Mouse (Mus musculus): ENCODE data around the gene Ppp3ca. TPM values are rescaled to one million over a fixed set of nuclear protein-coding genes. Genes with fewer than 3 reads are reported as not detected.

The Ppp3ca gene
- polyA plus RNA-seq, 1 experiment from 2014 or later: 42.8 TPM

DNA sequence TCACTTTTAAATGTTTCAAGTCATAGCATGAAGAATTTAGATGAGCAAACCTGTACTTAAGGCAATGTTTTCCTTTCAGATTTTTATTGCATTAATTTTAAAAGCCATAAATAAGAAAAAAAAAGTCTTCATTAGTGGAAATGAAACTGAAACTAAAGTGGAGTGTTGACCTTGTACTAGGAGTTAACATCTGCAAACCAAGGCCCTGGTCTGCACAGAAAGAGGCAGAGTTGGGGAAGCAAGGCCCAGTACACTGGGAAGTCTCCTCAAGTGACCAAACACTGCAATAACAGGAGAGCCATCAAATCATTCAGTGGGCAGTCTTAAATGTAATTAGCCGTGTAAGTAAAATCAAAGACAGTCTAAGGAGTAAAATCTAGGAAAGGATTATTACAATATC lies 38.3 kb downstream of the Ppp3ca start:
- Histone ChIP-seq H3K4me3 (replicated peaks; ENCODE audit: low read length) (no peak overlapping the region), H3K4me1 (ENCODE audit: control insufficient read depth, insufficient read depth, low read length) (peaks cover 15% of the 10 kb centered on the region; the same call in 1 of the 2 replicates), H3K9ac (ENCODE audit: low read length) (no peak overlapping the region), H3K27me3 (ENCODE audit: control insufficient read depth, insufficient read depth, low read length) (no peaks in the 10 kb centered on the region), H3K4me2 (ENCODE audit: low read depth, low read length) (no peak overlapping the region), H3K9me3 (replicated peaks; ENCODE audit: control insufficient read depth, low read length) (no peaks in the 10 kb centered on the region), H3K36me3 (ENCODE audit: control insufficient read depth, insufficient read depth, low read length) (no peaks in the 10 kb centered on the region), H3K27ac (ENCODE audit: low read length) (no peak overlapping the region)
- ATAC-seq (ENCODE audit: insufficient read depth, low FRiP score): no peak
- 41% methylated on average over 1 of the region's 1 CpGs for WGBS

DNA sequence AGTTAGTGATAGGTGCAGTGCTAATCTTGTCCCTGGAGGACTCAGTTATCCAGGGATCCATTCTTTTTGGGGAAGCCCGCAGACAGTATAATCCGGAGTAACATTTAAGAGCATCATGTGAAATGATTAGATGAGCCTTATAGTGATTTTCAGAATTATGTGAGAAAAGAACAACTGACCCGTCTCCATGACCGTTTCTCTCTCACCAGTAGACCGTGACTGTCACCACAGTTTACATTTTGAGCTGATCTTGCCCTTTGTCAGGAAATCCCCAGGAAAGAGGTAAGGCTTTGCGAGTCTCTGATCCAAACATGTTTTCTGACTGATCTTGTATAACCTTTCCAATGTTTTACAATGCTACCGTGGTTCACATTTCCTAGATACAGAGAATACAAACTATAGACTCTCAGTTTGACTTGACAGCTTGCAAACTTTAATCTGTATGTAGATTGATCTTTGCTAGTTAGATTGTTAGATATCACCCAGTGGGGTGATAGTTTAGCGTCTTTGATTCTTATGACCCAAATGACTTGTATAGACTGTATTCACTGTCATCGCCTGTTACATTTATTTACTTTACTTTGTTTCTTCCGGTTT lies 40.5 kb downstream of the Ppp3ca start:
- no peak overlapping the region for H3K4me2 ChIP-seq (ENCODE audit: low read depth, low read length)
- no peak for ATAC-seq (ENCODE audit: insufficient read depth, low FRiP score)
- no peak overlapping the region for H3K4me3 ChIP-seq (replicated peaks; ENCODE audit: low read length)
- H3K9me3 ChIP-seq (replicated peaks; ENCODE audit: control insufficient read depth, low read length): no peaks in the 10 kb centered on the region
- WGBS: 58% methylated on average over 10 of the region's 10 CpGs
- H3K4me1 ChIP-seq (ENCODE audit: control insufficient read depth, insufficient read depth, low read length): peaks cover 10% of the 10 kb centered on the region; the same call in 1 of the 2 replicates
- H3K9ac ChIP-seq (ENCODE audit: low read length): no peak overlapping the region
- no peaks in the 10 kb centered on the region for H3K27me3 ChIP-seq (ENCODE audit: control insufficient read depth, insufficient read depth, low read length)
- H3K36me3 ChIP-seq (ENCODE audit: control insufficient read depth, insufficient read depth, low read length): no peaks in the 10 kb centered on the region
- H3K27ac ChIP-seq (ENCODE audit: low read length): no peak overlapping the region

DNA sequence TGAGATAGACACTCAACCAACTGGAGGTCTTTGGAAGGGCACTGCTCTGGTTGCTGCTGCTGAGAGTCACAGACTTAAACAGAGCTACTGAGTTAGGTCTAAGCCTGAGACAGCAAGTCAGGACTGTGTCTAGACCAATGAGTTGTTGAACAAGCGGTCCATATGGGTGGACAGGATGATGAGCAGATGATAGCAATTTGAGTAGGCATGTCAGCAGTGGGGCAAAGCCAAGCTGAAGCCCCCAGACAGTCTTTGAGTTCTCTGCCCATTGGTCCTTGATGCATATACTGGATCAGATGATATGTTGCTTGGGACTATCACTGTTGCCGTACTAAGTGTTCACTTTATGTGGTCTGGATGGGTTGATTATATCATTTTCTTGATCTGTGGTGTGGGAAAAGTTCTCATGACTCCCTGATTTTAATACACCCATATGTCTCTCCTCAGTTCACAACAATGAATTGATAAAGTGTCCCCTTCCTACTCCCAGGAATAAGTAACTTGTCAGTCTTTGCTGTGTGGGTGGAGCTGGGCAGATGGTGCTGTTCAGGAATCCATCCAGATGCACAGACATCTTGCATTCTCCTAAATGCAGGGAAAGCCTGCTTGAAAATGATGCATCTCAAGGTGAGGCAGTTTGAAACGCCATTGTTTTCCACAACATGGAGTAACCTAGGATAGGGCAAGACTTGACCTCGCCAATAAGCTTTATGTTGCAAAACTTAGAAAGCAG lies 44.5 kb downstream of the Ppp3ca start:
- Histone ChIP-seq H3K4me2 (ENCODE audit: low read depth, low read length) (no peak overlapping the region), H3K9me3 (replicated peaks; ENCODE audit: control insufficient read depth, low read length) (no peaks in the 10 kb centered on the region), H3K4me3 (replicated peaks; ENCODE audit: low read length) (no peak overlapping the region), H3K4me1 (ENCODE audit: control insufficient read depth, insufficient read depth, low read length) (peaks cover 4% of the 10 kb centered on the region; the same call in 1 of the 2 replicates), H3K9ac (ENCODE audit: low read length) (no peak overlapping the region), H3K27me3 (ENCODE audit: control insufficient read depth, insufficient read depth, low read length) (no peaks in the 10 kb centered on the region), H3K27ac (ENCODE audit: low read length) (no peak overlapping the region), H3K36me3 (ENCODE audit: control insufficient read depth, insufficient read depth, low read length) (no peaks in the 10 kb centered on the region)
- ATAC-seq (ENCODE audit: insufficient read depth, low FRiP score): no peak
- 92% methylated on average over 4 of the region's 4 CpGs for WGBS

DNA sequence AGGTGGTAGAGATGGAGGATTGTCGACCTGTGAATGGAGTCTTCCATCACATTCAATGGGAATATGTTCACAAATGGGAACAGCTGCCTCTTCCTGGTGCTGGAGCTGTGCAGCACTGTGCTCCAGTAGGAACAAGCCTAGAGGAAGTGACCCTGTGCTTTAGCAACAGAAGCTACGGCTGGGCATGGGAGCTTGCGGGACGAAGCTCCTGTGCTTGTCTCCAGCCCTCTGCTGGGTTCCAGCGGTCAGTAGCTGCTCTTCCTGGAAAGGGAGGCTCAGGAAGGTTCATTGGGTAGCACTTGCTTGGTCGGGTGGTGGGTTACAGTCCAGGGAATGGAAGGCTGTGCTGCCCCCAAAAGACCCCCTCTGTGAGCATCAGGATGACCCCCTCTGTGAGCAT lies 46.3 kb downstream of the Ppp3ca start:
- H3K9me3 ChIP-seq (replicated peaks; ENCODE audit: control insufficient read depth, low read length): no peaks in the 10 kb centered on the region
- H3K4me2 ChIP-seq (ENCODE audit: low read depth, low read length): no peak overlapping the region
- H3K4me3 ChIP-seq (replicated peaks; ENCODE audit: low read length): no peak overlapping the region
- 73% methylated on average over 6 of the region's 6 CpGs for WGBS
- no peaks in the 10 kb centered on the region for H3K4me1 ChIP-seq (ENCODE audit: control insufficient read depth, insufficient read depth, low read length)
- no peaks in the 10 kb centered on the region for H3K36me3 ChIP-seq (ENCODE audit: control insufficient read depth, insufficient read depth, low read length)
- H3K9ac ChIP-seq (ENCODE audit: low read length): no peak overlapping the region
- no peaks in the 10 kb centered on the region for H3K27me3 ChIP-seq (ENCODE audit: control insufficient read depth, insufficient read depth, low read length)
- ATAC-seq (ENCODE audit: insufficient read depth, low FRiP score): no peak
- no peak overlapping the region for H3K27ac ChIP-seq (ENCODE audit: low read length)

DNA sequence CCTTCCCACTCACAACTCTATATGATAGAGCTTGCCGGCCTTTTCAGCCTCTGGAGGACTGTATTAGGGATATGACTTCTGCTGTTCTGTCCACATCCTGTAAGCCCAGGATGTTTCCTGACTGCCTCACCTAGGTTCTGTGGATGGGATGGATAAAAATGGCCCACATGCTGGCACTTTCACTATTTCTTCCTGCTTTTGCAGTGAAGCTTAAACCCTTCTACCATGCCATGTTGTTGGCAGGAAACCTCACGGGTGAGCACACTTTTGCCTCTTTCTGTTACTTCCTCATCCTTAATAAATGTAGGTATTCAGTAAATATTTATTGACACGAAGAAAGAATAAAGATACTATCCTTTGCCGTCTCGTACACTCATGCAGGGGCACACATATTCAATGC lies 48.5 kb downstream of the Ppp3ca start:
- H3K27ac ChIP-seq (ENCODE audit: low read length): no peak overlapping the region
- no peaks in the 10 kb centered on the region for H3K9me3 ChIP-seq (replicated peaks; ENCODE audit: control insufficient read depth, low read length)
- H3K4me1 ChIP-seq (ENCODE audit: control insufficient read depth, insufficient read depth, low read length): no peaks in the 10 kb centered on the region
- 90% methylated on average over 5 of the region's 5 CpGs for WGBS
- H3K9ac ChIP-seq (ENCODE audit: low read length): no peak overlapping the region
- no peaks in the 10 kb centered on the region for H3K27me3 ChIP-seq (ENCODE audit: control insufficient read depth, insufficient read depth, low read length)
- ATAC-seq (ENCODE audit: insufficient read depth, low FRiP score): no peak
- H3K36me3 ChIP-seq (ENCODE audit: control insufficient read depth, insufficient read depth, low read length): no peaks in the 10 kb centered on the region
- no peak overlapping the region for H3K4me3 ChIP-seq (replicated peaks; ENCODE audit: low read length)
- no peak overlapping the region for H3K4me2 ChIP-seq (ENCODE audit: low read depth, low read length)

DNA sequence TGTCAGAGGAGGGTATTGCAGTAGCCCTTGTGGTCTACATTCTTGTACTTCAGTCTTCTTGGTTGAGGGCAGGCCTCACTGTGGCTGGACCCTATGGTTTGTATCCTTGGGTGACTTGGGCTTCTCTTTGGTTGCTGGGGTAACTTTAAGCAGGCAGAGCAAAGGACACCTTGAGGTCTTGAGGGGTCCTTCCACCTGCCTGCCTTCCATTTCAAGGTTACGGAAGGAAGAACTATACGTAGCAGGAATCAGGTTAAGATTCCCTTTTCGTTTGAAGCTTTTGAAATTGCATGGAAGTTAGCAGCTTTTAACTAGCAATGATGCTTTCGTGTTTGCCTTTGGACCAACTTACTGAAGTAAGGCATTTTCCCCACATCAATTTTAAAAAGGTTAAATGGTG lies 51.3 kb downstream of the Ppp3ca start:
- no peak for ATAC-seq (ENCODE audit: insufficient read depth, low FRiP score)

DNA sequence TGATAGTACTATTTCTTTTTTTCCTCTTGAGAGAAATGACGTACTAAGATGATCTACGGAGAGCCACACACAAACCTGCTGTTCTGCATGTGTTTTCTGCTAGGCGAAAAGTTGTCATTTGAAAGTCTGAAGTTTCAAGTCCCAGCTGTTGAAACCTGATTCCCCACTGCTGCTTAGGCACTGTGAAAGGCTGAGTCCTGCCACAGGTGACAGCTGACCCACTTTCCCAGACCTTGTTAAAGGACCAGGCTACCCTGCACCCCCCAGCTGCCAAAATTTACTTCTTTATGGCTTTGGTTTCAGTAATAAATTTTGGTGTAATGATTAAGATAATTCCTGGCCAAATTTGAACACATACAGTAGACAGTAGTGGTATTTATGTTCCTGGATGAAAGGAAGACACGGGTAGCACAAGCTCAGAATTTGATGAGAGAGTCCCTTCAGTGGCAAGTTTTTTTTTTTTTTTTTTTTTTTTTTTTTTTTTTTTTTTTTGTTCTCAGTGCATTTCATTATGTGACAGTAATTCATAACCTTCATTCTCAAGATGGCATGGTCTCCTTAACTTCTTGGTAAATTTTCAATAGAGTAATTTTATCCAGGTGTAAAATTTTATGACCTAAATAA lies 52.0 kb downstream of the Ppp3ca start:
- no peaks in the 10 kb centered on the region for H3K27me3 ChIP-seq (ENCODE audit: control insufficient read depth, insufficient read depth, low read length)
- no peaks in the 10 kb centered on the region for H3K9me3 ChIP-seq (replicated peaks; ENCODE audit: control insufficient read depth, low read length)
- WGBS: 56% methylated on average over 4 of the region's 4 CpGs
- H3K4me2 ChIP-seq (ENCODE audit: low read depth, low read length): no peak overlapping the region
- H3K4me3 ChIP-seq (replicated peaks; ENCODE audit: low read length): no peak overlapping the region
- peaks cover 7% of the 10 kb centered on the region; the same call in 1 of the 2 replicates for H3K4me1 ChIP-seq (ENCODE audit: control insufficient read depth, insufficient read depth, low read length)
- no peak overlapping the region for H3K27ac ChIP-seq (ENCODE audit: low read length)
- H3K36me3 ChIP-seq (ENCODE audit: control insufficient read depth, insufficient read depth, low read length): no peaks in the 10 kb centered on the region
- no peak for ATAC-seq (ENCODE audit: insufficient read depth, low FRiP score)
- H3K9ac ChIP-seq (ENCODE audit: low read length): no peak overlapping the region

More for the DNA sequence above, 51.3 kb downstream of the Ppp3ca start:
- Histone ChIP-seq H3K9me3 (replicated peaks; ENCODE audit: control insufficient read depth, low read length) (no peaks in the 10 kb centered on the region), H3K4me2 (ENCODE audit: low read depth, low read length) (no peak overlapping the region), H3K9ac (ENCODE audit: low read length) (no peak overlapping the region), H3K27ac (ENCODE audit: low read length) (no peak overlapping the region), H3K4me3 (replicated peaks; ENCODE audit: low read length) (no peak overlapping the region), H3K27me3 (ENCODE audit: control insufficient read depth, insufficient read depth, low read length) (no peaks in the 10 kb centered on the region), H3K4me1 (ENCODE audit: control insufficient read depth, insufficient read depth, low read length) (peaks cover 7% of the 10 kb centered on the region; the same call in 1 of the 2 replicates), H3K36me3 (ENCODE audit: control insufficient read depth, insufficient read depth, low read length) (no peaks in the 10 kb centered on the region)
- 88% methylated on average over 4 of the region's 4 CpGs for WGBS

DNA sequence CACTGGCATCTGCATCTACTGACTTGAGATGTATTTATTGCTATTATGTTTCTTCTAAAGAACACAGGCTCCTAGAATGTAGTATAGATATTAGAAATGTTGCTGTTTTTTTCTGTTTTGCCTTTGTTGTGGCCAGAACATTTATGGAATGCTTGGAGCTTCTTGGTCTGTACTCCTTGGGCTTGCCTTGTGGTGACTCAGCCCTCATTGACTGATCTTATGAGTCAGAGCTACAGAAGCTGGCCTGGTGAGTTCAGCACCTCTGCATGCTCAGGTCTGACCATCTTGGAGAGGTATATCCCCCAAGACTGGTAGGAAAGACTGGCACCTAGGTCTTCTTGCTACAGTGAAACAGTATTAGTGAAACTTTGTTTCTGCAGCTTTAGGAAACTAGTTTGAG lies 52.6 kb downstream of the Ppp3ca start:
- no peak for ATAC-seq (ENCODE audit: insufficient read depth, low FRiP score)
- no peak overlapping the region for H3K4me3 ChIP-seq (replicated peaks; ENCODE audit: low read length)
- H3K27ac ChIP-seq (ENCODE audit: low read length): no peak overlapping the region

More for the DNA sequence above, 52.6 kb downstream of the Ppp3ca start:
- H3K9ac ChIP-seq (ENCODE audit: low read length): no peak overlapping the region
- no peaks in the 10 kb centered on the region for H3K36me3 ChIP-seq (ENCODE audit: control insufficient read depth, insufficient read depth, low read length)
- H3K4me2 ChIP-seq (ENCODE audit: low read depth, low read length): no peak overlapping the region
- H3K9me3 ChIP-seq (replicated peaks; ENCODE audit: control insufficient read depth, low read length): no peaks in the 10 kb centered on the region
- H3K4me1 ChIP-seq (ENCODE audit: control insufficient read depth, insufficient read depth, low read length): peaks cover 7% of the 10 kb centered on the region; the same call in 1 of the 2 replicates
- H3K27me3 ChIP-seq (ENCODE audit: control insufficient read depth, insufficient read depth, low read length): no peaks in the 10 kb centered on the region

All from stomach, embryonic 16.5 days (tissue).